Mouse (Mus musculus): ENCODE results near the gene Cox7a2l.

DNA sequence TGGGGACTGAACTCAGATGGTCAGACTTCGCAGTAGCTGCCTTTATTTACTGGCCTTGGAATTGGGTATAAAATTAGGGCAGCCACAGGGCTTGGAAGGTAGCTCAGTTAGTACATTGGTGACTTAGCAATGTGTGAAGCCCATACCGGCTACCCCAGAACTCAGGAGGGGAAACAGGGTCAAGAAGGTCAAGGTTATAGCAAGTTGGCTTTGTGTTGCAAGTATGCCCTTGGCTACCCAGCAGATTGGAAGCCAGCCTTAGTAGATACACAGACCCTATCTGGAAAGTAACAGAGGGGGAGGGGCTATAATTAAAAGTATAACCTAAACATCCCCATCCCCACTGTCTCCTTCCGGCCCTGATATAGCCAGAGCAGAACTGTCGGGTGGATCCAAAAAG, 4.8 kb upstream of the Cox7a2l start:
- TF ChIP-seq CTCF (IDR thresholded peaks at IDR 0.05; ENCODE audit: control insufficient read depth, insufficient read depth, insufficient replicate concordance, low read depth, low read length) = no peak
- TF ChIP-seq POLR2A (IDR thresholded peaks at IDR 0.05; ENCODE audit: control insufficient read depth, low read depth, low read length) = no peak

Data from testis, adult 2 months (tissue).